Mouse (Mus musculus) gonadal fat pad, adult 2 months (tissue): Measurements from ENCODE around the gene Ube2z. TPM values are rescaled to one million over a fixed set of nuclear protein-coding genes. Genes with fewer than 3 reads are reported as not detected.

Source experiments
- DNase-seq: peaks from one replicate; pipeline ENCODE4 v3.0.0-alpha.2; 2012; ENCODE audit warnings: low read depth
- polyA plus RNA-seq: library from polyadenylated mRNA; depleted of rRNA; stranded (reverse); fragments of >200 nt; gene quantifications from 2 replicates; pipeline ENCODE4 v1.2.3, GENCODE M21; 2012

The Ube2z gene
- polyA plus RNA-seq, 1 experiment, result 89.4 TPM

DNA sequence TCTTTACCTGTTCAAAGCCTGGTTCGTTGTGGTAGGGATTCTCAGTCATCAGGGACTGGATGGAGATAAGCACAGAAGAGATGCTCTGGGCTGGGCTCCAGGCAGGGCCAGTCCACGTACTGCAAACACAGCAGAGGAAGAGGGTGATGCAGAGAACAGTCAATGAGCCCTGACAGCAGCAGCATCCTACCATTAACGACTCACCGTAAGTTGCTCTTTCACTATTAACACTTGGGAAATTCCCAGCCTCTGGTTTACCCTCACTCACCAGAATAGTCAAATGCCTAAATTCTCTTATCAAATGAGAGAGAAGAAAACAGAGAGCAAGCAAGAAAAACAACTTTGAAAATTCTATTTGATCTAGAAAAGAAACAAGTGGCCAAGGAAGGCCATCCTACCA is 6.9 kb downstream of the Ube2z start:
- no peak for DNase-seq

DNA sequence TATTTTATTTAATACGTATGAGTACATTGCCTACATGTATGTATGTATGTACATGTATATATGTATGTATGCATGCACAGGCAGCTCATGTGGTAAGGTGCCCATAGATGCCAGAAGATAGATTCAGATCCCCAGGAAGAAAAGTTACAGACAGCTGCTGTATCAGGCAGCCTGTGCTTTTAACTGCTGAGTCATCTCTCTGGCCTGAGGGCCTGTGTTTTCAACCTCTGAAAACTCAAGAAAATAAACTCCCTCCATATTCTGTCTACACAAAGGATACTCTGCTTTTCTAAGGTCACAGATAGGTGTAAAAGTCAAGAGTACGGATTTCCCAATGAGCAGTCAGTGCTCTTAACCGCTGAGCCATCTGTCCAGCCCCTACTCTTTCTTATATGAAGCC is 14.3 kb downstream of the Ube2z start:
- no peak for DNase-seq

GRCm38 (mm10) chr11:96049939-96050338 is 15.2 kb downstream of the Ube2z start:
- DNase-seq, result no peak

DNA sequence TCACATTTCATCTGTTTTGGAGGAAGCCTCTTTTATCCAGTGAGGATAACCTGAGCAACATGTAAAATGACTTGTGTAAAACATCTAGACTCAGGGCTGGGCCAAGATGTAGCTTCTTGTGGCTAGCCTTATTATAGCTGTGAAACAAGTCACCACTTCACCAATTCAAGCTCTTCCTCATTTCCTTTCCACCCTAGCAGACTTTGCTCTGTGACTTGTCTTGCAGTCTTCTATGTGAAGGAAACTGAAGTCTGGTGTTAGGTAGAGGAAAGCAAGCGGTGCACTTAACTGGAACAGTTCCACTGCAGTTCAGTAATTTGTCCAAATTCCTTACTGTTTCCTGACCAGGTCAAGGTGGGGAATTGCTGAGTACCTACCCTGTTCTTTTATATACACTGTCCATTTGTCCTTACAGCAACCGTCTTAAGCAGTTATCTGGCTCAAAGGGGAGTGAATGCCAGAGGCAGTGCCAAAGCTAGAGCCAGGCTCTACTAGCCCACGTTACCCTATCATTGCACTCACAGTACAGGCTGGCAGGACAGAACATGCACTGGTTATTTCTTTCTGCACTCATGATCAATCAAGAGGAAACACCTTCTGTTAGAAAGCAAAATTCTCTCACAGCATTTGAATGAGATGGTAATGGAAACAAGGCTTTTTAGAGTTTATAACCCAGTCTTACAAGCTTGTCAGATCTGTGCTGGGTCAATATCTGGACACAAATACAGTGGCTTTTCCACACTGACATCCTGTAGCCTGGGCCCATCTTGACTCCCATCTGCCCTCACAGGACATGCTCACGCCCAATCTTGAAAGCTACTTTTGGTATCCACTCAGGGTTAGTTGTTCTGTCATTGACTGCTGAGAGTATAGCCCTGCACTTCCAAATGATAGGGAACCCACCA is 17.5 kb downstream of the Ube2z start:
- DNase-seq, result no peak

DNA sequence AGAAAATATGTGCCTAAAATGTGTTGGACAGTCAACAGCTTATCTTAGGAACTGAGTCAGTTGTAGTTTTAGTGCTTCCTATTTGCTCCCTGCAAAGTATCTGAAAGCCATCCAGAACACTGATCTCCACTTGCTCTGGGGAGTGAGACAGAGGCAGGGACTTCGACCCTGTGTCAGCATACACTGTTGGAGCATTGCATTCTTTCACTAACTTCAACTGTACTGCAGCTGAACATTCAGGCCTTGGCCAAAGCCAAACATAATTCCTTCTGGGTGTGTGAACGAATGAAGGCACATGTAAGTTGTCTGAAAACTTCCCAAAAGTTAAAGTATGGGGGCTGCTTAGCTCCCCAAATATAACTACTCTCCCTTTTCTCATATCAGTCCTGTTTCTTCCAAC is 18.4 kb downstream of the Ube2z start:
- DNase-seq, result no peak

- no peak for DNase-seq
These were observed 19.2 kb downstream of the Ube2z start for GRCm38 (mm10) chr11:96046028-96046427.

GRCm38 (mm10) chr11:96044803-96045567 is 20.2 kb downstream of the Ube2z start:
- no peak for DNase-seq

DNA sequence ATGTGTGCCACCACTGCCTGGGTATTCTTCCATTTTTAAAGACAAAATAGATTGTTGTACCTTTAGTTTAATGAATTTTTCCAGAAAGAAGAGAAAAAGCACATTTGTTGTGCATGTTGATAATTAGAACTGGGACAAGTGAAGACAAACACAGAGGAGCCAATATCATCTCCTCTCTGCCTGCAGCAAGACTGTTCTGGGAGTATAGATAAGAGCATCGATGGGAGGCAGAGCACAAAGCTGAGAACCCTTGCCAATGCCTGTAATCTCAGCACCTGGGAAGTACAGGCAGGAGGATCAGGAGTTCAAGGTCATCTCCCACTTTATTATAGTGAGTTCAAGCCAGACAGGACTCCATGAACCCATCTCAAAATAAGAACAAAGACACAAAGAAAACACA is 26.6 kb downstream of the Ube2z start:
- no peak for DNase-seq

- no peak for DNase-seq
These were observed 27.7 kb downstream of the Ube2z start for GRCm38 (mm10) chr11:96037499-96037898.

- no peak for DNase-seq
These were observed 30.1 kb downstream of the Ube2z start for GRCm38 (mm10) chr11:96035133-96035532.

DNA sequence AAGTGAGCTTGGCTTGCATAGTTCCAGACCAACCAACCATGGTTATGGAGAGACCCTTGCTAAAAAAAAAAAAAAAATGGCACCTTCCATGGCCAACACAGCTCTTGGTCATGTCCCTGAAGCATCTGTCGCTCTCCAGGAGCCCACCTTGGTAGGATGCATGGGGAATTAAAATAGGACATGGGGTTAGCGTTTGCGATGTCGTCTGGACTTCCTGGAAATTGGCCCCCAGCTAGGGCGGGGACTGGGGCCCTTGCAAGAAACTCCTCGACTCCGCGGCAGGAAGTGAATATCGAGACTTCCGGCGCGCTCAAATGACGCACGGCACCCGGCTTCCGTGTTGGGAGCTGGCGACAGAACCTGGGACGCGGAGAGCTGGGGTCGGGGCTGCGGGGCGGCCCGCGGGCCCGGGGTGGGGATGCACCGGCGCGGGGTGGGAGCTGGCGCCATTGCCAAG is 30.6 kb downstream of the Ube2z start, which contains the start of gene Snf8:
Gene Snf8, plus strand, starts transcription at position 290 of the 457 bp plus-strand sequence.
- no peak for DNase-seq

- DNase-seq, result no peak
These were observed 31.1 kb downstream of the Ube2z start for GRCm38 (mm10) chr11:96034116-96034515.

GRCm38 (mm10) chr11:96033264-96033663 is 31.9 kb downstream of the Ube2z start:
- no peak for DNase-seq

GRCm38 (mm10) chr11:96031701-96032100 is 33.5 kb downstream of the Ube2z start:
- DNase-seq, result no peak

- no peak for DNase-seq
These were observed 34.6 kb downstream of the Ube2z start for GRCm38 (mm10) chr11:96030571-96030970.

- DNase-seq, result no peak
These were observed 37.1 kb downstream of the Ube2z start for GRCm38 (mm10) chr11:96028130-96028529.

DNA sequence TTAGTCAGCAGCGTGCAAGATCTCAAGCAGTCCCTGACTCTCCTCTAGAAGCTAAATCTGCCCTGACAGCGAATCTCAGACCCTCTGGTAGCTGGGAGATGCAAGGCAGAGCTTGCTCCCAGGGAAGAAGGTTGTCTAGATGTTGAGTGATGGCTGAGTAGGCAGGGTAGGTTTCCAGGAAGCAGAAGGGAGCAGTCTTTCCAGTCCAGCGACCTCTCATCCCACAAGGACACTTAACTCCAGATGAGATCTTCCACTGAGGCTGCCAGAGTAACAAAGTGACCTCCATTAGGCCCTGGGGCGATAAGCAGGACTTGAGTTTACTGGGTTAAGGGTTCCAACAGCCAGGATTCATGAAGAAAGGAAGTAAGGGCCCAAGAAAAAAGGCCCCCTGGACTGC is 44.6 kb downstream of the Ube2z start:
- no peak for DNase-seq

GRCm38 (mm10) chr11:96017941-96018351 is 47.2 kb downstream of the Ube2z start:
- no peak for DNase-seq

- no peak for DNase-seq
These were observed 49.8 kb downstream of the Ube2z start for GRCm38 (mm10) chr11:96015421-96015820.

DNA sequence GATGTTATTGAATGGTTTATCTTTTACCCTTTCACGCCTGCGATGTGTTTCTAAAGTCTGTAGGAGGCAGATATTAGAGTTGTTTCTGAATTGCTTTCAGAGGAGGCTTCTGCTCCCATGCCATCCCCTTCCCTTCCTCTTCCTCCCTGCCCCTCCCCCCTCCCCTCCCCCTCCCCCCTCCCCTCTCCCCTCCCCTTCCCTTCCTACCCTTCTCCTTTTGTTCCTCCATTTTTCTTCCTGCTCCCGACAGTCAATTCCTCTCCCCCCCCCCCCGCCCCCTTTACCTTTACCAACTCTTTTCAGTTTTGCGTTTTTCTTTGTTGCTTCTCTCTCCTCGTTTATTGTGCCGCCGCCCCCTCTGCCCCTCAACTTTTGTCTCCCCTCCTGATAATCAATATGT is 53.2 kb downstream of the Ube2z start:
- DNase-seq, result no peak

DNA sequence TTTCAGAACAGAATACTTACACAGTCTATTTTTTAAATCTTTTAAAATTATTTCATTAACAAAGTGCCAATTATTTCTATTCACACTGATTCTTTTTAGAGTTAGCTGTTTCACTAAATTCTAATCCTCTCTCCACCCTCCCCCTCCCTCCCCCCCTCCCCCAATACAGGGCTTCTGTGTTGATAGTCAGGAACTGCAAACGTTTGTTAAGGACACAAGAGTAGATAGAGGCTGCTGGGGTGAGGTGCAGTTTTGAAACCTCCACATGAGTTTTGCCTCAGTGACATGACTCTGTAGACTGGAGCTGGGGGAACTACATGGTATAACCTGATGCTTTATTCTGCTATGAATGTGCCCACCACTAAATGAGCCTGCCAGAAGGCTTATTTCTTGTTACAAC is 56.4 kb downstream of the Ube2z start:
- DNase-seq, result no peak

DNA sequence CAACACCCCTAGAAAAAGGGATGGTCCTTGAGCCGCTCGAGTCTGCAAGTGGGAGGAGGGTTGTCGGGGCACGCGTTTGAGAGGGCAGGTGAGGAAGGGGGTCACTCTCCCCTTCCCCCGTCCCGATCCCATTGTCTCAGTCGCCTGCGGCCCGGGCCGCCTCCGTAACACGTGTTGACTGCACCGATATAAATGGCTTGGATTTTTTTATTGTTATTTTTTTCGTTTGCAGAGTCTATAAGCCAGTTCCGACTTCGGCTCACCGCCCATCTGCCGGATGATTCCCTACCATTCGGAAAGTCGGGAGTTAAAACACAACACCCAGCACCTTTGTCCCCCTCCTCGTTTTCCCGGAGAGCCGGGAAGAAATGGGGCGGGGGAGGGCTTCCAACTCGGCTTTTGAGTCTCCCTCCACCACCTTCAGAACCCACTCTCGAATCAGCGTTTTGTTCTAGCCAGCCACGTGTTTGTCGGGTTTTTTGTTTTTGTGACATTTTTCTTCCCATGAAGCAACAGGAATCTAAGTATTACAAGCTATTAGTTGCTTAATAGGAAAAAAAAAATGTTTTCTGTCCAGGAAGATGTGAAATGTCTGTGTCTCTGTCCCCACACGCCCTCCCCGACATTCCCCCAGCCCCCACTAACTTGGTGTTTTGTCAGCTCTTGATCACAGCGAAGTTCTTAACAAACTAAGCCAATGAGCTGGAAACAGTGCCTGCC is 57.5 kb downstream of the Ube2z start:
- no peak for DNase-seq
